Mouse (Mus musculus) bone marrow, adult 2 months (tissue): ENCODE data around the gene 2810408A11Rik.

Experiments
- CTCF ChIP-seq: fragments of 200-500 bp; IDR thresholded peaks from 2 replicates; pipeline ENCODE4 v1.5.1; 2011; ENCODE audit warnings: low read length, control low read depth; ENCODE audit not compliant: control insufficient read depth, insufficient read depth
- POLR2A ChIP-seq: fragments of 200-500 bp; IDR thresholded peaks from 2 replicates; pipeline ENCODE4 v1.6.1; 2011; ENCODE audit warnings: low read depth, mild to moderate bottlenecking, control low read depth, low read length, borderline replicate concordance; ENCODE audit not compliant: control insufficient read depth

DNA sequence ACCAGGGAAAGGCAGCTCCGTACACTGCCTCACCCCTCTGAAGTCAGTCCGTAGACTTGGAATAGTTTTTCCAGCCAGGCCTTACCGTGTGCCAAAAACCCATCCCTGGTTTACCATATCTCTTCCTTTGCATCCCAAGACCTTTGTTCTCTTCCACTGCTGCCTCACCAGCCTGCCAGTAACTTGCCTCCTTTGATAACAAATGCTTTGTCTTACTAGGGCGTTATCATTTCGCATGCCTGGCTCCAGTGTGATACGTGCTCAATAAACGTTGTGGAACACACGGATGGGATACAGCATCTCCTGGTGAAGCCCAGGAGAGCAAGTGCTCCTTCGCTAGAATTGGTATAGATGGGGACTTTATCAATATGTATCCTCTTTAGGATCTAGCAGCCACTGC is 33.5 kb downstream of the 2810408A11Rik start:
- TF ChIP-seq POLR2A: no peak
- TF ChIP-seq CTCF: no peak
